Mouse (Mus musculus) megakaryocyte, embryonic 14.5 days (primary cell): Measurements from ENCODE around the gene Gm3526. TPM values are rescaled to one million over a fixed set of nuclear protein-coding genes. Genes with fewer than 3 reads are reported as not detected.
"Not testable (repeated sequence)": the region's sequence is repeated elsewhere in the genome, so short reads cannot be mapped to it uniquely, and the experiment has no call there.

Source experiments
- H3K27me3 ChIP-seq: replicated peaks from 2 replicates; pipeline ENCODE3; 2012; ENCODE audit warnings: inconsistent platforms
- H3K36me3 ChIP-seq: replicated peaks from 2 replicates; pipeline ENCODE3; 2012; ENCODE audit warnings: low read length, inconsistent platforms, mixed read lengths
- H3K4me1 ChIP-seq: 2 replicates; pipeline ENCODE4 v1.6.1; 2012; ENCODE audit warnings: inconsistent platforms
- H3K4me3 ChIP-seq: replicated peaks from 2 replicates; pipeline ENCODE3; 2012; ENCODE audit warnings: moderate library complexity, mild to moderate bottlenecking, inconsistent platforms
- H3K9me3 ChIP-seq: 2 replicates; pipeline ENCODE4 v1.6.1; 2012; ENCODE audit warnings: inconsistent platforms
- polyA plus RNA-seq: library from polyadenylated mRNA; stranded (reverse); fragments of >175 nt; gene quantifications from 2 replicates; pipeline ENCODE4 v1.2.3, GENCODE M21; 2012; ENCODE audit warnings: low replicate concordance; ENCODE audit not compliant: insufficient read depth

The Gm3526 gene
- not detected in 2 replicates for polyA plus RNA-seq

DNA sequence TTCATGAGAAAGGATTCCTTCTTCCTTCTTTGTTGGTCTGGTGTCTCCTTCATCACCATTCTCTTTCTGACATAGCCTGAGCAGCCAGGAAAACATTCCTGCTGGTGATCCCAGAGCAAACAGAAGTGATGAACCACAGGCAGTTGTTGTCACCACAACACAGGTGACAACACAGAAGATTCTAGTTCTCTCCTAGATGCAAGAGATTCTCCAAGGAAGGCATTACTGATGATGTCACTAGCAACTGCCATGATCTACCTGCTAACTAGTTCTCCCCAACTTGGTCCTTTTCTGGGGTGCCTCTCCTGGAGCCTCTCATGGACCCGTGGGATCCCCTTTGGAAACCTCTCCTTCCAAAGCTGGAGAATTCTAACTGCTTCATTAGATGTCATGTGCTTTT lies at the start of gene Gm3526:
Gm3526 (minus strand) TSS at position 101 of the 400 bp plus-strand sequence.
- H3K4me3 ChIP-seq, H3K36me3 ChIP-seq, H3K4me1 ChIP-seq, H3K9me3 ChIP-seq, H3K27me3 ChIP-seq: not testable (repeated sequence)

Other genes starting within 250 kb of the Gm3526 start
- gene Gm3298, start 244.7 kb downstream of the Gm3526 start, polyA plus RNA-seq: not detected in 2 replicates
- not detected in 2 replicates for gene 4930555G01Rik, start 210.0 kb downstream of the Gm3526 start, polyA plus RNA-seq
- not detected in 2 replicates for gene Gm8281, start 189.5 kb downstream of the Gm3526 start, polyA plus RNA-seq
- not detected in 2 replicates for gene Gm8279, start 129.1 kb downstream of the Gm3526 start, polyA plus RNA-seq
- gene Gm3317, start 96.0 kb downstream of the Gm3526 start, polyA plus RNA-seq: not detected in 2 replicates
- gene Gm8271, start 74.8 kb downstream of the Gm3526 start, polyA plus RNA-seq: not detected in 2 replicates
- not detected in 2 replicates for gene Gm3542, start 74.3 kb upstream of the Gm3526 start, polyA plus RNA-seq
- gene Gm3500, start 128.5 kb upstream of the Gm3526 start, polyA plus RNA-seq: not detected in 2 replicates
- not detected in 2 replicates for gene Gm3194, start 194.9 kb upstream of the Gm3526 start, polyA plus RNA-seq
- not detected in 2 replicates for gene Gm8246, start 217.2 kb upstream of the Gm3526 start, polyA plus RNA-seq
- gene Gm3187, start 223.6 kb upstream of the Gm3526 start, polyA plus RNA-seq: not detected in 2 replicates
- gene Gm3488, start 241.1 kb upstream of the Gm3526 start, polyA plus RNA-seq: not detected in 2 replicates